In genomic region chr16:8883674-8884241, GRCm38 (mm10) we compare ENCODE assay signal across 8 mouse cellular contexts. TPM values are rescaled to one million over a fixed set of nuclear protein-coding genes. Genes with fewer than 3 reads are reported as not detected.
A peak's percentile ranks its signal among the peaks of the same experiment; 100 is the strongest.
DNase-seq lines count a peak whose midpoint lies in the region; ATAC-seq lines count a peak whose summit lies in the region.

No protein-coding gene starts in this region.

- WGBS in hindbrain, embryonic 15.5 days = 41% methylated on average over 11 of the region's 11 CpGs

- H3K4me3 ChIP-seq in hindbrain, embryonic 15.5 days = no peak overlapping the region

- H3K4me1 ChIP-seq in hindbrain, embryonic 15.5 days (replicated peaks) = no peaks in the 10 kb centered on the region

- DNase-seq in ZHBTc4 (ENCODE audit: low read depth, low spot score) = peak; percentile 93
- DNase-seq in cerebellum, adult 9-10 months = peak; percentile 94
- DNase-seq in frontal cortex, postnatal 10 days (ENCODE audit: low spot score in 2 of 2) = peak; percentile 78 to 88
- peak; percentile 83 to 88 for DNase-seq in left cerebral cortex, postnatal 10 days (ENCODE audit: extremely low spot score in 1 of 2, low spot score in 2 of 2)
- DNase-seq in right cerebral cortex, postnatal 36 days (ENCODE audit: low spot score in 2 of 2) = peak; percentile 88 to 90
- peak; percentile 57 to 82 for DNase-seq in urinary bladder, postnatal 4 days (ENCODE audit: low spot score in 2 of 2)

- H3K27ac ChIP-seq in hindbrain, embryonic 15.5 days (replicated peaks) = peak overlapping the region; percentile 39

- peak; percentile 90 for ATAC-seq in hindbrain, embryonic 15.5 days (ENCODE audit: low FRiP score, low read depth)
- ATAC-seq in megakaryocyte-erythroid progenitor cell, adult 5-6 weeks (replicated peaks; ENCODE audit: low FRiP score, low TSS enrichment, poor library complexity, severe bottlenecking) = peak; percentile 85

- H3K4me2 ChIP-seq in hindbrain, embryonic 15.5 days = no peak overlapping the region

- H3K9ac ChIP-seq in hindbrain, embryonic 15.5 days = no peak overlapping the region

- intact Hi-C loops in left cerebral cortex, postnatal 10 days (cut with DNase I) = loop anchor here (2.0 to 10.0 kb wide), 3 partner anchors 104 to 1511 kb away; partner anchors contain the start of gene Tekt5

- H3K36me3 ChIP-seq in hindbrain, embryonic 15.5 days = no peaks in the 10 kb centered on the region

- H3K27me3 ChIP-seq in hindbrain, embryonic 15.5 days = no peaks in the 10 kb centered on the region

- no peaks in the 10 kb centered on the region for H3K9me3 ChIP-seq in hindbrain, embryonic 15.5 days

RNA-seq across cellular contexts. Expression of gene 1810013L24Rik, which starts 53.9 kb away (rescaled TPM):
- 28.6 and 29.2 TPM in 2 replicates for polyA plus RNA-seq in hindbrain, embryonic 15.5 days (2015; fragmentation: Nextera tagmentation; extraction: Ambion mirVana)
- total RNA-seq in left cerebral cortex, postnatal 10 days (2021) = 100 to 1,000 TPM; 122 to 127 TPM
- 45.2 and 52.0 TPM in 2 replicates for total RNA-seq in megakaryocyte-erythroid progenitor cell, adult 5-6 weeks (2014; fragmentation: Nextera tagmentation)
- 45.7 and 54.5 TPM in 2 replicates for total RNA-seq in megakaryocyte-erythroid progenitor cell, adult 5-6 weeks (2017)
